Mouse (Mus musculus) brain, embryonic 14.5 days (tissue): ENCODE results near the gene Heatr4. TPM values are rescaled to one million over a fixed set of nuclear protein-coding genes. Genes with fewer than 3 reads are reported as not detected.
A peak's percentile ranks its signal among the peaks of the same experiment; 100 is the strongest.

Experiments
- DNase-seq: peaks from one replicate; pipeline ENCODE4 v3.0.0-alpha.2; 2011; ENCODE audit warnings: low read depth
- CTCF ChIP-seq: fragments of 200-500 bp; IDR thresholded peaks from 2 replicates; pipeline ENCODE4 v1.5.1; 2012; ENCODE audit warnings: inconsistent platforms, mild to moderate bottlenecking, moderate library complexity, borderline replicate concordance; ENCODE audit not compliant: insufficient read depth, insufficient read length; ENCODE audit errors: extremely low read depth
- POLR2A ChIP-seq: fragments of 200-500 bp; IDR thresholded peaks from 2 replicates; pipeline ENCODE4 v1.6.1; 2012; ENCODE audit warnings: mild to moderate bottlenecking, inconsistent platforms, borderline replicate concordance; ENCODE audit not compliant: poor library complexity, insufficient read depth, insufficient read length, severe bottlenecking; ENCODE audit errors: extremely low read depth
- polyA plus RNA-seq: library from polyadenylated mRNA; depleted of rRNA; stranded (reverse); fragments of >200 nt; gene quantifications from 2 replicates; pipeline ENCODE4 v1.2.3, GENCODE M21; 2012; rRNA removed

Heatr4 gene
- polyA plus RNA-seq, 1 experiment = not detected

GRCm38 (mm10) chr12:83922724-83923485 lies 61.7 kb downstream of the Heatr4 start:
- TF ChIP-seq CTCF (no peak), POLR2A (no peak)
- DNase-seq = peak; percentile 19

DNA sequence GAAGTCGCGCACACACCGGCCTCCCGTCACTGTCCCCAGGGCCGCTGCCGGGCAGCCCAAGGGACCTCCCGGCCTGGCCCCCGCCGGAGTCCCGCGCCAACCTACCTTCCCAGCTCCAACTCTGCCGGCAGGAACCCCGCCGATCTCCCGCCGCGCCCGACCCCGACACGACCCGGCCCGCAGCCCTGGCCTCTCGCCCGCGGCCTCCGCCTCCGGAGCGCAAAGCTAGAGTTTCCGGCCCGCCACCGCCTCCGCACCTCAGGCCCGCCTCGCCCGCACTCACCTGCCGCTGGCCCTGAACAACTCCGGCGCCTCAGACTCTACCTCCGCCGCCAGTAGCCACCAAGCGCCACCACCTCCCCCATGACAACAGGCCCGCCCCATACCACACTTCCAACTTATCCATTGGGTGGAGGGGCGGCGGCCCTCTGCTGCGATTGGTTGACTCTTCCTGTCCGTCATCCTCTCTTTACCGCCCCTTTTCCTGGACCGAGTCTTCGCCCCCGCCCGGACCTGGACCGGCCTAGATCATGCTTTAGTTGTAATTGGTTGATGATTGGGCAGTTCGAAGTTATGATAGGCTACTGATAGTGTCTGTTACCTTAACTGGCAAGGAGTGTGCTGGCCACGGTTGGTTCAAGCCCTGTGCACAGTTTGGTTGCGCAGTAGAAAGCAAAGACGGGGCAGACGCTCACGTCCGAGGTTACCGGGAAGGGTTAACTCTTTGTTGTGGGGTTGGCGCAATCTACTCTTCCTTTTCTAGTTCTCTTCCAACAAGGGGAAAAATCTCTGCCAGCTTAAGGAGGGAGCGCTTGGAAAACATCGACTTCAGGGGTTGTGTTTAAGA lies 62.9 kb downstream of the Heatr4 start, which contains the start of gene Numb:
Numb (minus strand) TSS at position 400 of the 847 bp plus-strand sequence.
- peak; percentile 100 for DNase-seq
- no peak for TF ChIP-seq CTCF
- peak; percentile 52; the same call in 1 of the 2 replicates for TF ChIP-seq POLR2A

DNA sequence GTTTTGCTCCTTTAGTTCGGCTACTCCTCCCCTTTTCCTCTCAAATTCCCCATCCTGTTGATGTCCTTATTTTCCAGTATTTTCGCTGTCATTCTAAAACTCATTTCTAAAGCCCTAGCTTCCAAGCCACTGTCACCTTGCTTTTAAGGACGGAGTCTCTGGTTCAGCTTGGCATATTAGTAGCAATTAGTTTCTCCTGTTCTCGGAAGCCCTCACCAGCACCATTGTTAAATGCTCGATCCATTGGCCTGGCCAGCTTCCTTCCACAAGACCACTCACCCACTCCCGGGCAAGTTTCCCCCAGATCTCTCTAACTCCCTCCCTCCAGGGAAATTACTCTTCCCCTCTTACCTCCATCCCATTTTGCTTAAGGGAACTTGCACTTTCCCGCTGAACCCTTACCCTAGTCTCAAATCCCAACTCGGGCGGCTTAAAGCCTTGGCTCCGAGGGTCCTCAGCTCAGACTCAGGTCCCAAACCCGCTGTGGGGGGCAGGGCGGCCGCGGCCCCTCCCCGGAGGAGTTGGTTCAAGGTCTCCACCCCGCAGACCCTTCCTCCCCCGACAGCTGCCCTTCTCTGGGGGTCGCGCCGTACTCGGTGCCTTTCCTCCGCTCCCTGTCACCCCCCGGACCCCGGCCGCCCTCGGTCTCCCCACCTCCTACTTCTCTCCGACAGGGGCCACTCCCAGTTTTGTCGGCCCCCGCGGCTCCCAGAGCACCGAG lies 63.8 kb downstream of the Heatr4 start:
- DNase-seq = peak; percentile 42
- no peak for TF ChIP-seq CTCF
- no peak for TF ChIP-seq POLR2A

GRCm38 (mm10) chr12:83916884-83917283 lies 67.8 kb downstream of the Heatr4 start:
- TF ChIP-seq CTCF (no peak), POLR2A (no peak)
- DNase-seq = no peak

DNA sequence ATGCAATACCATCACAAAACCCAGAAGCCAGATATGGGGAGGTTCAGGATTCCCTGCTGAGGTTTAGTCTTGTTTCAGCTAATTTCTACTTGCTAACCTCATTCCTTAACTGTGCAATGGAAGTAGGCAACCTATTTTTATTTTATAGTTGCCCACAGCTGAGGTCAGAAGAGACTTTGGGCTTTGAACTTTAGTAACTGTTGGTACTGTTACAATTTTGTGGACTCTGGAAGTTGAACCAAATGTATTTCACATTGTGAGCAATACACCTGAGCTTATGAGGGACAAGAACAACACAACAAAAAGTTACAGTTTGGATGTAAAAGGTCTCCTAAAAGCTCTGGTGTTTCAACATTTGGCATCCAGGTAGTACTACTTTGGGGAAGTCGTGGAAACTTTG lies 69.9 kb downstream of the Heatr4 start:
- TF ChIP-seq CTCF = no peak
- no peak for TF ChIP-seq POLR2A
- no peak for DNase-seq

- DNase-seq = no peak
- TF ChIP-seq POLR2A (no peak), CTCF (no peak)
Measured at GRCm38 (mm10) chr12:83914202-83914740, 70.4 kb downstream of the Heatr4 start.

DNA sequence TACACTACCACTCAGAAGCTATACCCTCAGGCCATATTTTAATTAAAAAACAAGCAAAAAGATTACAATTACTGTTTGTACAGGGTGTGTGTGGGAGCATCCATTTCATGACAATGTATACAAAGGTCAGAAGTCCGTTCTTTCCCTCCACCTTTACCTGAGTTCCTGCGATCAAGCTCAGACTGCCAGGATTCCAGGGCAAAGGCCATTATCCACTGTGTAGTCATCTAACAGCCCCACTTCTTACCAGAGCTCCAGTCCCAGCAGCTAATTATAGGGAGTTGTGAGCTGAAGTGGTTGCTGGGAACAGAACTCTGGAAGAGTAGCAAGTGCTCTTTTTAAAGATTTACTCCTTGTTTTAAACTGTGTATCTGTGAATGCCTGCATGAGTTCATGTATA lies 74.2 kb downstream of the Heatr4 start:
- TF ChIP-seq POLR2A (no peak), CTCF (no peak)

More for the DNA sequence above, 74.2 kb downstream of the Heatr4 start:
- DNase-seq = no peak

Other genes with a start within 250 kb of the Heatr4 start
- 0.77 and 0.85 TPM in 2 replicates for gene Papln, start 221.2 kb downstream of the Heatr4 start, polyA plus RNA-seq
- 36.7 and 44.7 TPM in 2 replicates for gene Numb, start 62.9 kb downstream of the Heatr4 start, polyA plus RNA-seq
- 16.4 and 19.2 TPM in 2 replicates for gene Riox1, start 34.2 kb downstream of the Heatr4 start, polyA plus RNA-seq
- 3.1 and 4.5 TPM in 2 replicates for gene Acot2, start 3.0 kb upstream of the Heatr4 start, polyA plus RNA-seq
- 45.3 and 47.0 TPM in 2 replicates for gene Acot1, start 24.6 kb upstream of the Heatr4 start, polyA plus RNA-seq
- gene Acot4, start 53.5 kb upstream of the Heatr4 start, polyA plus RNA-seq = 0.21 and 0.45 TPM in 2 replicates
- gene Gm49366, start 54.1 kb upstream of the Heatr4 start, polyA plus RNA-seq = 0.49 TPM in 1 of 2 replicates, not detected in the other
- 0.21 and 0.36 TPM in 2 replicates for gene Acot3, start 67.3 kb upstream of the Heatr4 start, polyA plus RNA-seq
- 0.07 TPM in 1 of 2 replicates, not detected in the other for gene Acot5, start 84.5 kb upstream of the Heatr4 start, polyA plus RNA-seq
- 2.8 and 3.0 TPM in 2 replicates for gene Acot6, start 115.8 kb upstream of the Heatr4 start, polyA plus RNA-seq
- gene Dnal1, start 129.5 kb upstream of the Heatr4 start, polyA plus RNA-seq = 15.6 and 20.2 TPM in 2 replicates
- 3.2 TPM in 2 replicates for gene Pnma1, start 163.6 kb upstream of the Heatr4 start, polyA plus RNA-seq
- gene Elmsan1, start 234.0 kb upstream of the Heatr4 start, polyA plus RNA-seq = 6.8 and 7.9 TPM in 2 replicates